Mouse (Mus musculus): ENCODE results near the gene Yars.
A peak's percentile ranks its signal among the peaks of the same experiment; 100 is the strongest.

Gene Yars

GRCm38 (mm10) chr4:129250759-129251481 is 61.4 kb downstream of the Yars start:
- no peak for DNase-seq (ENCODE audit: low read depth, low spot score)

- DNase-seq (ENCODE audit: low read depth, low spot score), result no peak
Observed at GRCm38 (mm10) chr4:129251482-129252125, 62.0 kb downstream of the Yars start.

GRCm38 (mm10) chr4:129252492-129252891 is 62.9 kb downstream of the Yars start:
- DNase-seq (ENCODE audit: low read depth, low spot score), result no peak

GRCm38 (mm10) chr4:129254571-129254970 is 65.0 kb downstream of the Yars start:
- no peak for DNase-seq (ENCODE audit: low read depth, low spot score)

- no peak for DNase-seq (ENCODE audit: low read depth, low spot score)
Observed at GRCm38 (mm10) chr4:129256450-129257380, 67.2 kb downstream of the Yars start.

GRCm38 (mm10) chr4:129259101-129259500 is 69.5 kb downstream of the Yars start:
- DNase-seq (ENCODE audit: low read depth, low spot score), result no peak

GRCm38 (mm10) chr4:129260678-129261077 is 71.1 kb downstream of the Yars start:
- DNase-seq (ENCODE audit: low read depth, low spot score), result no peak

GRCm38 (mm10) chr4:129261196-129261595 is 71.6 kb downstream of the Yars start, which contains the start of gene C77080:
Gene C77080 (minus strand): TSS chr4:129261404.
- DNase-seq (ENCODE audit: low read depth, low spot score), result no peak

GRCm38 (mm10) chr4:129263225-129264021 is 73.9 kb downstream of the Yars start:
- peak; percentile 45 for DNase-seq (ENCODE audit: low read depth, low spot score)

- no peak for DNase-seq (ENCODE audit: low read depth, low spot score)
Observed at GRCm38 (mm10) chr4:129266191-129266590, 76.6 kb downstream of the Yars start.

GRCm38 (mm10) chr4:129266821-129267220 is 77.3 kb downstream of the Yars start:
- DNase-seq (ENCODE audit: low read depth, low spot score), result no peak

- DNase-seq (ENCODE audit: low read depth, low spot score), result no peak
Observed at GRCm38 (mm10) chr4:129268698-129269097, 79.1 kb downstream of the Yars start.
